In the genomic region with DNA sequence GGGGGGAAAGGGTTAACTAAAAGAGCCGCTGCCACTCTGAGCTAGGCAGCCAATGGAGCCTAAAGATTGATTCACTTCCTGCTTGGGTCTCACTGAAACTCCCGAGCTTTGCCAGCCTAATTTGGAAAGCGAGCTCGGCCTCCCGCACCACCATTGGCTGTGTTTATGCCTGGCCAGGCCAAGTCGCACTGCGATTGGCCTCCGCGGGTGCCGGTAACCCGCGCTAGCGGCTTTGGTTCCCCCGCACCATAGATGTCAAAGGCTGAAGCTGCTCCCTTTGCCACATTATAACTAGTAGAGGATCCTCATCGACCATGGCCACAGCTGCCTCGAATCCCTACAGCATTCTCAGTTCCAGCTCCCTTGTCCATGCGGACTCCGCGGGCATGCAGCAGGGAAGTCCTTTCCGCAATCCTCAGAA, we compare ENCODE assay signal across 9 mouse cellular contexts. TPM values are rescaled to one million over a fixed set of nuclear protein-coding genes. Genes with fewer than 3 reads are reported as not detected.
DNase-seq lines count a peak whose midpoint lies in the region; ATAC-seq lines count a peak whose summit lies in the region.
"Had no signal": no experiment of that assay in that cellular context is flagged by ENCODE, and none has a peak within 500 bp of the region (broad histone marks: within the 10 kb centered on the region; RNA-seq: fewer than 3 reads in every experiment).

A gene (plus strand): TSS at position 130 of the 421 bp plus-strand sequence.

- ATAC-seq in embryonic facial prominence, embryonic 15.5 days (ENCODE audit: insufficient number of reproducible peaks, low FRiP score, low TSS enrichment, low read depth), result peak; percentile 88
- peak; percentile 92 for ATAC-seq in hindbrain, embryonic 12.5 days (ENCODE audit: low FRiP score)
- peak; percentile 92 for ATAC-seq in stomach, embryonic 16.5 days (ENCODE audit: insufficient read depth, low FRiP score)

- no peaks in the 10 kb centered on the region for H3K36me3 ChIP-seq in embryonic facial prominence, embryonic 15.5 days
- H3K36me3 ChIP-seq in hindbrain, embryonic 12.5 days, result no peaks in the 10 kb centered on the region
- no peaks in the 10 kb centered on the region for H3K36me3 ChIP-seq in midbrain, embryonic 10.5 days
- H3K36me3 ChIP-seq in stomach, embryonic 16.5 days (ENCODE audit: control insufficient read depth, insufficient read depth, low read length), result no peaks in the 10 kb centered on the region

- H3K4me1 ChIP-seq in embryonic facial prominence, embryonic 15.5 days, result no peaks in the 10 kb centered on the region
- no peaks in the 10 kb centered on the region for H3K4me1 ChIP-seq in hindbrain, embryonic 12.5 days
- peaks cover 4% of the 10 kb centered on the region for H3K4me1 ChIP-seq in midbrain, embryonic 10.5 days
- no peaks in the 10 kb centered on the region for H3K4me1 ChIP-seq in stomach, embryonic 16.5 days (ENCODE audit: control insufficient read depth, insufficient read depth, low read length)

- H3K4me2 ChIP-seq in embryonic facial prominence, embryonic 15.5 days (replicated peaks), result peak within 1 kb of the TSS; percentile 64
- peak within 1 kb of the TSS; percentile 48 for H3K4me2 ChIP-seq in hindbrain, embryonic 12.5 days (replicated peaks)
- H3K4me2 ChIP-seq in stomach, embryonic 16.5 days (ENCODE audit: low read depth, low read length), result peak within 1 kb of the TSS; percentile 51

- H3K27ac ChIP-seq in embryonic facial prominence, embryonic 15.5 days (replicated peaks), result peak within 1 kb of the TSS; percentile 48
- H3K27ac ChIP-seq in hindbrain, embryonic 12.5 days, result peak within 1 kb of the TSS; percentile 92
- H3K27ac ChIP-seq in midbrain, embryonic 10.5 days (replicated peaks), result peak within 1 kb of the TSS; percentile 92
- no peak within 1 kb of the TSS for H3K27ac ChIP-seq in stomach, embryonic 16.5 days (ENCODE audit: low read length)

- WGBS in embryonic facial prominence, embryonic 15.5 days, result 14% methylated on average over 20 of the region's 20 CpGs
- 19% methylated on average over 20 of the region's 20 CpGs for WGBS in hindbrain, embryonic 12.5 days
- WGBS in midbrain, embryonic 10.5 days, result 14% methylated on average over 20 of the region's 20 CpGs
- 11% methylated on average over 20 of the region's 20 CpGs for WGBS in stomach, embryonic 16.5 days

- H3K9me3 ChIP-seq in embryonic facial prominence, embryonic 15.5 days (replicated peaks), result no peaks in the 10 kb centered on the region
- H3K9me3 ChIP-seq in hindbrain, embryonic 12.5 days (replicated peaks), result no peaks in the 10 kb centered on the region
- no peaks in the 10 kb centered on the region for H3K9me3 ChIP-seq in midbrain, embryonic 10.5 days (replicated peaks)
- no peaks in the 10 kb centered on the region for H3K9me3 ChIP-seq in stomach, embryonic 16.5 days (replicated peaks; ENCODE audit: control insufficient read depth, low read length)

- H3K4me3 ChIP-seq in embryonic facial prominence, embryonic 15.5 days (replicated peaks), result peak within 1 kb of the TSS; percentile 47
- H3K4me3 ChIP-seq in hindbrain, embryonic 12.5 days, result peak within 1 kb of the TSS; percentile 52
- peak within 1 kb of the TSS; percentile 72 for H3K4me3 ChIP-seq in midbrain, embryonic 10.5 days
- H3K4me3 ChIP-seq in stomach, embryonic 16.5 days (replicated peaks; ENCODE audit: low read length), result peak within 1 kb of the TSS; percentile 48

- H3K9ac ChIP-seq in embryonic facial prominence, embryonic 15.5 days, result no peak within 1 kb of the TSS
- H3K9ac ChIP-seq in hindbrain, embryonic 12.5 days, result peak within 1 kb of the TSS; percentile 73
- H3K9ac ChIP-seq in stomach, embryonic 16.5 days (ENCODE audit: low read length), result no peak within 1 kb of the TSS

- peak; percentile 19 to 59 for DNase-seq in urinary bladder, postnatal 4 days (ENCODE audit: low spot score in 2 of 2)
- DNase-seq in urinary bladder, postnatal 25 days (ENCODE audit: low spot score), result no peak
- peak; percentile 73 for DNase-seq in left cerebral cortex, adult 11 months (ENCODE audit: low spot score)
- peak; percentile 85 for DNase-seq in midbrain, embryonic 10.5 days (ENCODE audit: low spot score)
- no peak for DNase-seq in thymus, postnatal 14 days

- H3K27me3 ChIP-seq in embryonic facial prominence, embryonic 15.5 days, result peaks cover 24% of the 10 kb centered on the region
- no peaks in the 10 kb centered on the region for H3K27me3 ChIP-seq in hindbrain, embryonic 12.5 days
- H3K27me3 ChIP-seq in midbrain, embryonic 10.5 days (ENCODE audit: low read depth, poor library complexity, severe bottlenecking), result 0 out of 2 replicates have a peak, but pooled peaks cover 7% of the 10 kb centered on the region
- peaks cover 8% of the 10 kb centered on the region for H3K27me3 ChIP-seq in stomach, embryonic 16.5 days (ENCODE audit: control insufficient read depth, insufficient read depth, low read length)

RNA-seq across cellular contexts. Expression of the gene that starts here (rescaled TPM):
- polyA plus RNA-seq in embryonic facial prominence, embryonic 15.5 days (2015; fragmentation: Nextera tagmentation; extraction: Ambion mirVana), result 8.5 and 11.7 TPM in 2 replicates
- 15.5 and 20.2 TPM in 2 replicates for polyA plus RNA-seq in hindbrain, embryonic 12.5 days (2016; fragmentation: Nextera tagmentation; extraction: Ambion mirVana)
- polyA plus RNA-seq in midbrain, embryonic 10.5 days (2016; fragmentation: Nextera tagmentation; extraction: Ambion mirVana), result 24.9 and 31.4 TPM in 2 replicates
- 0.12 and 0.17 TPM in 2 replicates for polyA plus RNA-seq in stomach, embryonic 16.5 days (2015; fragmentation: Nextera tagmentation; extraction: Ambion mirVana)
- polyA plus RNA-seq: small intestine, adult 2 months had no signal

Comparison
In these comparisons a context has a peak if more than half of its experiments do, and no peak if none do; other contexts are left out.
1. DNase-seq: peak in urinary bladder, postnatal 4 days (2 of 2), left cerebral cortex, adult 11 months (single experiment) and midbrain, embryonic 10.5 days (single experiment); none in urinary bladder, postnatal 25 days (single experiment) and thymus, postnatal 14 days (single experiment).
2. Peak in ATAC-seq, H3K4me3 ChIP-seq and H3K4me2 ChIP-seq in stomach, embryonic 16.5 days; RNA of the gene not detected or under 1 TPM.
3. Peak in every context shown above with its lines, with median percentiles within 50 percentile points of each other: ATAC-seq, H3K4me2 ChIP-seq and H3K4me3 ChIP-seq.